Mouse (Mus musculus) CD4-positive naive resting alpha-beta T cell, adult 57 days (primary cell): Measurements from ENCODE around the gene Gjd2. TPM values are rescaled to one million over a fixed set of nuclear protein-coding genes. Genes with fewer than 3 reads are reported as not detected.

ENCODE experiments used
- total RNA-seq: library from RNA; stranded (reverse); gene quantifications from one replicate; pipeline ENCODE4 v1.2.4, GENCODE M21; 2023

Gene Gjd2
- not detected for total RNA-seq

GRCm38 (mm10) chr2:114013295-114013771 lies at the start of gene Gjd2:
Gjd2 (minus strand) TSS chr2:114013619.

GRCm38 (mm10) chr2:114052696-114053598 lies 39.5 kb upstream of the Gjd2 start, which contains the start of gene Actc1:
Actc1 (minus strand) TSS chr2:114053548.

Other genes starting within 250 kb of the Gjd2 start
- gene Scg5, start 184.5 kb downstream of the Gjd2 start, total RNA-seq = 17.9 TPM
- gene Arhgap11a, start 165.0 kb downstream of the Gjd2 start, total RNA-seq = 3.6 TPM
- not detected for gene Actc1, start 39.9 kb upstream of the Gjd2 start, total RNA-seq
- 102 TPM for gene Aqr, start 173.4 kb upstream of the Gjd2 start, total RNA-seq
- gene Zfp770, start 187.8 kb upstream of the Gjd2 start, total RNA-seq = 9.6 TPM